Mouse (Mus musculus) kidney, postnatal 14 days (tissue): ENCODE results near the gene Spg21.

Experiments used
- DNase-seq: peaks from one replicate; pipeline ENCODE4 v3.0.0; 2022; ENCODE audit warnings: mixed read lengths

Spg21 gene

DNA sequence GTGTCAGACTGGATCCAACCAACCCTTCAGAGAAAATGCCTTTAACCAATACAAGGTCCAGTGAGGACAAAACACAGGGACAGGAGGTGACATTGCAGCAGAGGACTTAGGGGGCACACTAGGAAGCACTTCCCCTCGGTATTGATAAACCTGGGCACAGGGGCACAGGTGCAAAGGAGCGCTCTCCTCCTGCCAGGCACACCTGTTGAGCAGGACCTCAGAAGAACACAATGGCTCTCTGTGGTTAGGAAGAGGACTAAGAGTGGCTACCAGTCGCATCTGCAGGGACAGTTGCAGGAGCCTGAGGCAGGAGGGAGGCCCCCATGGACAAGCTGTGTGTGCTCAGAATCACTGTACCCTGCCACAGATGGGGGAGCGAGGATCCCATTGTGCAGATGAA is 75.7 kb downstream of the Spg21 start:
- DNase-seq, result no peak
